Mouse (Mus musculus) lung, embryonic 15.5 days (tissue): ENCODE measurements around the gene Faah. TPM values are rescaled to one million over a fixed set of nuclear protein-coding genes. Genes with fewer than 3 reads are reported as not detected.

Experiments
- ATAC-seq: fragments of 200-750 bp; cut with Nextera tagmentation; 2 replicates; pipeline ENCODE4 v1.8.0; 2017; ENCODE audit warnings: moderate number of reproducible peaks, borderline replicate concordance; ENCODE audit not compliant: low FRiP score, low TSS enrichment; ENCODE audit errors: extremely low read depth
- H3K27ac ChIP-seq: fragments of 300-500 bp; sonication (generic); 2 replicates; pipeline ENCODE4 v1.5.1; 2015; ENCODE audit warnings: moderate library complexity, mild to moderate bottlenecking, inconsistent platforms
- H3K27me3 ChIP-seq: fragments of 300-500 bp; sonication (generic); 2 replicates; pipeline ENCODE4 v1.6.1; 2015; ENCODE audit warnings: inconsistent platforms
- H3K36me3 ChIP-seq: fragments of 300-500 bp; sonication (generic); 2 replicates; pipeline ENCODE4 v1.6.1; 2015; ENCODE audit warnings: inconsistent platforms
- H3K4me1 ChIP-seq: fragments of 300-500 bp; sonication (generic); 2 replicates; pipeline ENCODE4 v1.6.1; 2015; ENCODE audit warnings: inconsistent platforms
- H3K4me2 ChIP-seq: fragments of 300-500 bp; sonication (generic); 2 replicates; pipeline ENCODE4 v1.6.1; 2015; ENCODE audit warnings: inconsistent platforms, mild to moderate bottlenecking, moderate library complexity
- H3K4me3 ChIP-seq: fragments of 300-500 bp; sonication (generic); 2 replicates; pipeline ENCODE4 v1.5.1; 2015; ENCODE audit warnings: mild to moderate bottlenecking, inconsistent platforms
- H3K9ac ChIP-seq: fragments of 300-500 bp; sonication (generic); 2 replicates; pipeline ENCODE4 v1.6.1; 2015; ENCODE audit warnings: inconsistent platforms
- H3K9me3 ChIP-seq: fragments of 300-500 bp; sonication (generic); 2 replicates; pipeline ENCODE4 v1.6.1; 2016; ENCODE audit warnings: inconsistent platforms
- WGBS: fragments of 180-500 bp; shearing (Covaris S2); methylation state at CpG from one replicate; pipeline ENCODE4 v1.1.7; 2015; 5-methylcytosine and 5-hydroxymethylcytosine counted together
- polyA plus RNA-seq: library from polyadenylated mRNA; unstranded; fragments of >200 nt; fragmentation: Nextera tagmentation; extraction: Ambion mirVana; gene quantifications from 2 replicates; pipeline ENCODE4 v1.2.1, GENCODE M21; 2015

Gene Faah
- polyA plus RNA-seq, 1 experiment from 2014 or later, result 10.2 TPM

GRCm38 (mm10) chr4:115996729-115997128, 21.0 kb downstream of the Faah start:
- H3K9me3 ChIP-seq, result no peaks in the 10 kb centered on the region
- no peaks in the 10 kb centered on the region for H3K27me3 ChIP-seq
- H3K27ac ChIP-seq, result no peak overlapping the region
- 48% methylated on average over 4 of the region's 4 CpGs for WGBS
- H3K9ac ChIP-seq, result no peak overlapping the region
- H3K4me2 ChIP-seq, result no peak overlapping the region
- no peak overlapping the region for H3K4me3 ChIP-seq
- H3K4me1 ChIP-seq, result no peaks in the 10 kb centered on the region
- ATAC-seq, result no peak
- H3K36me3 ChIP-seq, result no peaks in the 10 kb centered on the region

DNA sequence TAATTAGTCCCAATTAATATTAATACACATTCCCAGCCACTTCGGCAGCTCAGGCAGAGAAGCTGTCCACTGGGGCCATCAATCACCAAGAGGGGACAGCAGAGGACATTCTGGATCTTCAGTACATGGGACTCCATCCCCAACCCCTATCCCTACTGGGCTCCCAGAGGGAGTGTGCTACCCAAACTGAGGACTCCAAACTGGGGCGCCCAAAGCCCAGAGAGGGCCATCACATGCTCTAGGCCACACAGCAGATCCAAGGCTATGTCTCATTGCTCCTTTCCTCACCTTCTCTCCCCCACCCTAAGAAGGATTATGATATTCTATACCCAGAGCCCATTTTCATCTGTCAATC, 22.4 kb downstream of the Faah start:
- H3K27ac ChIP-seq, result no peak overlapping the region
- H3K9ac ChIP-seq, result no peak overlapping the region
- H3K36me3 ChIP-seq, result no peaks in the 10 kb centered on the region
- no peak overlapping the region for H3K4me3 ChIP-seq
- no peaks in the 10 kb centered on the region for H3K27me3 ChIP-seq
- H3K4me1 ChIP-seq, result no peaks in the 10 kb centered on the region
- no peak overlapping the region for H3K4me2 ChIP-seq
- no peak for ATAC-seq
- 65% methylated on average over 2 of the region's 2 CpGs for WGBS
- no peaks in the 10 kb centered on the region for H3K9me3 ChIP-seq

DNA sequence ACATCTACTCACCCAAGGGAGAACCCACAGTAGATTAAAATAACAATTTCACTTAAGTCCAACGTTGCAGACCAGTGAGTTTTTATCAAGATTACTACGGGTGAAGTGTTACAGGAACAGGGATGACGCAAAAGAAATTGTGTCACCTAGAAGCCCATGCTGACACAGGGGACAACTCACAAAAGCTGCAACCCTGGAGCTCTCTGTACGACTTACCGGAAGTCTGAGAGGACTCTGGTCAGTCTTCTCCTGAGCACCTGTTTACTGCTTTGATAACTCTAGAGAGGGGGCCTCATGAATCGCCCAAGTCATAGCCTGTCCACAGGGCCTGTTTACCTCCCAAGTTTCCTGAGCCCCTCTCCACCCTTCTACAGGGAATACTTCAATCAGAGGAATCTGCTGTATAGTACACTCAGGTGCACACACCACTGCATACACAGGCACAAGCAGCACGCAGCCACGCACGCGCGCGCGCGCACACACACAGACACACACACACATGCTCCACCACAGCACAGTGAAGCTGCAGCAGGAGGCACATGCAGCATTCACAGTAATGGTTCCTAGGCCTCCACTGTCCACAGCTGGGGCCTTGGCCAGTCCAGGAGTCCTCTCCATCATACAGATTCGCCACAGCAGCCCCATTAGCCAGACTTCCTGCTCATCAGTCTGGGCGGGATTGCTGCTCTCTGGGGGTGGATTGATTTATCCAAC, 22.9 kb downstream of the Faah start:
- Histone ChIP-seq H3K9me3 (no peaks in the 10 kb centered on the region), H3K4me1 (no peaks in the 10 kb centered on the region), H3K9ac (no peak overlapping the region), H3K4me3 (no peak overlapping the region), H3K4me2 (no peak overlapping the region), H3K27me3 (no peaks in the 10 kb centered on the region), H3K36me3 (no peaks in the 10 kb centered on the region), H3K27ac (no peak overlapping the region)
- no peak for ATAC-seq
- WGBS, result 80% methylated on average over 16 of the region's 16 CpGs

- H3K4me3 ChIP-seq, result no peak overlapping the region
- H3K4me2 ChIP-seq, result no peak overlapping the region
- no peaks in the 10 kb centered on the region for H3K36me3 ChIP-seq
- WGBS, result 67% methylated on average over 7 of the region's 7 CpGs
- H3K4me1 ChIP-seq, result peaks cover 3% of the 10 kb centered on the region; the same call in 1 of the 2 replicates
- H3K27ac ChIP-seq, result no peak overlapping the region
- ATAC-seq, result no peak
- H3K27me3 ChIP-seq, result no peaks in the 10 kb centered on the region
- H3K9me3 ChIP-seq, result no peaks in the 10 kb centered on the region
- no peak overlapping the region for H3K9ac ChIP-seq
Measured at GRCm38 (mm10) chr4:115989382-115989781, 28.3 kb downstream of the Faah start.

- Histone ChIP-seq H3K27ac (no peak overlapping the region), H3K9me3 (no peaks in the 10 kb centered on the region), H3K4me3 (no peak overlapping the region), H3K27me3 (no peaks in the 10 kb centered on the region; the same call in 1 of the 2 replicates), H3K4me2 (no peak overlapping the region), H3K9ac (no peak overlapping the region), H3K36me3 (no peaks in the 10 kb centered on the region), H3K4me1 (peaks cover 6% of the 10 kb centered on the region; the same call in 1 of the 2 replicates)
- ATAC-seq, result no peak
- 70% methylated on average over 5 of the region's 5 CpGs for WGBS
Measured at GRCm38 (mm10) chr4:115987858-115988530, 29.7 kb downstream of the Faah start.

DNA sequence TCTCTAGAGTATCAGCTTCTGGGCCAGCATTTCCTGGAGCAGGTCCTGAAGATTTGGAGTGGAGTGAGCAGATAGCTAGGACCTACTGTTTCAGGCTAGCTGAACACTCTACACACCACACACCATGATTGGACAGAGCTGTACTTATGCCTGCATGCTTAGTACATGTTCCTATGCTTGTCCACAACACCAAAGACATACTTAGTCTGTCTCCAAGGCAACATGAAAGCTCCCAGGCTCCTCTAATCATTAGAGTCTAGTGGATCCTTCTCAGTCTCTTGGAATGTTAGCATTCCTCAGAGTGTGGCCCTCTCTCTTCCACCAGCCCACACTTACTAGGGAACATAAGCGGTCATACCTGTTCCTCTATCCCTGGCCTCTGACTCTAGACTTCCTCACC, 30.3 kb downstream of the Faah start:
- H3K9ac ChIP-seq, result no peak overlapping the region
- no peaks in the 10 kb centered on the region for H3K9me3 ChIP-seq
- peaks cover 6% of the 10 kb centered on the region; the same call in 1 of the 2 replicates for H3K4me1 ChIP-seq
- 54% methylated on average over 1 of the region's 1 CpGs for WGBS
- H3K36me3 ChIP-seq, result no peaks in the 10 kb centered on the region
- no peak overlapping the region for H3K27ac ChIP-seq
- H3K4me3 ChIP-seq, result no peak overlapping the region
- H3K27me3 ChIP-seq, result no peaks in the 10 kb centered on the region; the same call in 1 of the 2 replicates
- peak; percentile 43; the same call in 1 of the 2 replicates for ATAC-seq
- H3K4me2 ChIP-seq, result no peak overlapping the region

GRCm38 (mm10) chr4:115984967-115985366, 32.8 kb downstream of the Faah start:
- H3K9me3 ChIP-seq, result no peaks in the 10 kb centered on the region
- peaks cover 18% of the 10 kb centered on the region for H3K27me3 ChIP-seq
- no peak overlapping the region for H3K9ac ChIP-seq
- 31% methylated on average over 8 of the region's 8 CpGs for WGBS
- H3K27ac ChIP-seq, result no peak overlapping the region
- no peak for ATAC-seq
- H3K36me3 ChIP-seq, result no peaks in the 10 kb centered on the region
- H3K4me2 ChIP-seq, result 0 out of 2 replicates have a peak overlapping the region, but pooled peaks have one; percentile 10
- peaks cover 6% of the 10 kb centered on the region; the same call in 1 of the 2 replicates for H3K4me1 ChIP-seq
- H3K4me3 ChIP-seq, result no peak overlapping the region

GRCm38 (mm10) chr4:115984111-115984510, 33.6 kb downstream of the Faah start:
- ATAC-seq, result no peak
- Histone ChIP-seq H3K4me1 (peaks cover 12% of the 10 kb centered on the region; the same call in 1 of the 2 replicates), H3K27ac (no peak overlapping the region), H3K4me3 (no peak overlapping the region), H3K27me3 (peaks cover 27% of the 10 kb centered on the region), H3K36me3 (no peaks in the 10 kb centered on the region), H3K9me3 (no peaks in the 10 kb centered on the region), H3K9ac (no peak overlapping the region), H3K4me2 (0 out of 2 replicates have a peak overlapping the region, but pooled peaks have one; percentile 10)
- 3% methylated on average over 13 of the region's 13 CpGs for WGBS

DNA sequence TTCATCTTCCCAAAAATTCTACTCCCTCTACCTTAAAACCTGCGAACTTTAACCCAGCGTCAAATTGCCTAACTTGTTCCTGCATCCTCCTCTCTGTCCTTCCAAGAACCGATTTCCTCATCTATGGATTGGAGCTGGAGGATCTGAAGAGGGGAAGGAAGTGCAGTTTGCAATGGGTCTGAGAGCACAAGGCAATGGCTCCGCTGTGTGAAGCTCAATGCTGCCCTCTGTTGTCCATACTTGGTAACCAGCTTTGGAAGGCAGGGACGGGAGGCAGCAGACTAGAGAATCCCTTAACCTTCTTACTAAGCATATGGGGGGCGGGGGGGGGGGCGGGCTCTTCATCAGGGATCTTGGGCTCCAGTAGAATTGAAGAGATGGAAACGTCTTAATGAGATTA, 37.0 kb downstream of the Faah start:
- no peak overlapping the region for H3K4me2 ChIP-seq
- H3K9me3 ChIP-seq, result no peaks in the 10 kb centered on the region
- no peak overlapping the region for H3K4me3 ChIP-seq
- H3K27me3 ChIP-seq, result peaks cover 61% of the 10 kb centered on the region
- peaks cover 12% of the 10 kb centered on the region; the same call in 1 of the 2 replicates for H3K4me1 ChIP-seq
- H3K9ac ChIP-seq, result no peak overlapping the region
- no peak overlapping the region for H3K27ac ChIP-seq
- under 1% methylated on average over 8 of the region's 8 CpGs for WGBS
- no peaks in the 10 kb centered on the region for H3K36me3 ChIP-seq
- no peak for ATAC-seq

DNA sequence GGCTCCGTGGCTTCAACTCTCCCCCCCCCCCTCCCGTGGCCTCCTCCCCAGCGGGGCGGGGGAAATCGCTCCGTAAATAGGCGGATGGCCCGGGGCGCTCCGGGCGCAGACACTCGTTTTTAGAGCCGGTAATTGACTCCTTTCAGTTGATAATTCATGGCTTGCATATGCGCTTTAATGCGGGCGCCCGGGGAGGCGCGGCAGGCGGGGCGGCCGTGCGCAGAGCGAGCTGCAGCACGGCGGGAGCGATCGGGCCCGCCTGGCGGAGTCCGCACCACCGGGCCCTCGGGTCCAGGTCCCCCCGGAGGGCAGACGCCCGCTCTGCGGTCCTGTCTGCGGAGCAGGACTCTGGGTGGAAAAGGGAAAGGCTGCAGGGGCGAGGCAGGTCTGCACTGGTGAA, 38.3 kb downstream of the Faah start:
- Histone ChIP-seq H3K27ac (no peak overlapping the region), H3K4me2 (peak overlapping the region; percentile 53), H3K36me3 (no peaks in the 10 kb centered on the region), H3K27me3 (peaks cover 70% of the 10 kb centered on the region), H3K4me3 (peak overlapping the region; percentile 28), H3K4me1 (peaks cover 10% of the 10 kb centered on the region; the same call in 1 of the 2 replicates), H3K9me3 (no peaks in the 10 kb centered on the region), H3K9ac (peak overlapping the region; percentile 23; the same call in 1 of the 2 replicates)
- under 1% methylated on average over 39 of the region's 39 CpGs for WGBS
- no peak for ATAC-seq

DNA sequence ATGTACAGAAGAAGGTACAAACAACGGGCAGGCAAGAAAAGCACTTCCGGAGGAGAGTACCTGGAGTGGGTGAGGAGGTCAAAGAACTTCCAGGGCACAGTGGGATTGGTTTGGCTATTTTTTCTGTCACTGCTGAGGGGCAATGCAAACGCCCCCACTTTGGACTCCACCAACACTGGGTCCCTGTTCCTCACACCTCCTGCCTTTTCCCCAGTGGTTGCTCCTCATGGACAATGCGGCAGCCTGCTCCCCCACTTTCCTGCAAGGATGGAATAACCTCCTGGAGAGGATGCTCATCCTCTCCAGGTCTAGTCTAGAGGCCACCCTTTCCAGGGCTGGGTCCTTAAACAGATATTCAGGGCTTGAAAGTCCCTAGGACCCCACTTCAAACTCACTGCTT, 38.8 kb downstream of the Faah start:
- no peak overlapping the region for H3K27ac ChIP-seq
- H3K36me3 ChIP-seq, result no peaks in the 10 kb centered on the region
- ATAC-seq, result no peak
- peak overlapping the region; percentile 53; the same call in 1 of the 2 replicates for H3K4me2 ChIP-seq
- no peaks in the 10 kb centered on the region for H3K9me3 ChIP-seq
- no peak overlapping the region for H3K9ac ChIP-seq
- WGBS, result 15% methylated on average over 4 of the region's 4 CpGs
- H3K4me3 ChIP-seq, result no peak overlapping the region
- 0 out of 2 replicates have a peak, but pooled peaks cover 6% of the 10 kb centered on the region for H3K4me1 ChIP-seq
- peaks cover 75% of the 10 kb centered on the region for H3K27me3 ChIP-seq

DNA sequence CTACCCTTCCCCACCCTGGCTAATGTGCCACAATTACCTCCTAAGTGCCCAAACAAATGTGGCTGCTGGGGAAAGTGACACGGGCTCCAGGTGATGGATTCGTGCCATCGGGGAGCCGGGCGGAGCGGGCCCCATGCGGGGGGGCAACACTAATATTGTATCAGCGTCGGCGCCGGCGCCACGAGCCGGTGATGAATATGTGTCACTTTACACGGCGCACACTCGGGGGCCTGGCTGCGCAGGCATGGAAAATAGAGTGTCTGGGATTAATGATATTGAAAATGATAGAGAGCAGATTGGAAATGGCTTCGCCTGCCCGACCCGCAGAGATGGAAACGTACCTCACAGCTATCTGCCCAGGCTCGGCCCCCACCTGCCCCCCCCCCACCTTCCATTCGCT, 45.2 kb downstream of the Faah start:
- no peak overlapping the region for H3K27ac ChIP-seq
- WGBS, result 37% methylated on average over 24 of the region's 24 CpGs
- H3K4me1 ChIP-seq, result no peaks in the 10 kb centered on the region
- H3K4me2 ChIP-seq, result no peak overlapping the region
- ATAC-seq, result no peak
- no peaks in the 10 kb centered on the region for H3K9me3 ChIP-seq
- H3K9ac ChIP-seq, result no peak overlapping the region
- H3K4me3 ChIP-seq, result no peak overlapping the region
- peaks cover 92% of the 10 kb centered on the region for H3K27me3 ChIP-seq
- no peaks in the 10 kb centered on the region for H3K36me3 ChIP-seq
